Mouse (Mus musculus): ENCODE measurements around the gene Hsd3b1.

- TF ChIP-seq CTCF (IDR thresholded peaks at IDR 0.05; ENCODE audit: low read depth) (no peak), EP300 (optimal IDR thresholded peaks at IDR 0.05) (no peak)
Measured at GRCm38 (mm10) chr3:98858051-98858450, 1.5 kb downstream of the Hsd3b1 start.
